Mouse (Mus musculus) hindbrain, embryonic 12.5 days (tissue): ENCODE data around the gene Gimap1. TPM values are rescaled to one million over a fixed set of nuclear protein-coding genes. Genes with fewer than 3 reads are reported as not detected.
A peak's percentile ranks its signal among the peaks of the same experiment; 100 is the strongest.

Experiments used
- ATAC-seq: fragments of 200-750 bp; cut with Nextera tagmentation; 2 replicates; pipeline ENCODE4 v1.8.0; 2017; ENCODE audit warnings: moderate TSS enrichment; ENCODE audit not compliant: low FRiP score
- H3K27ac ChIP-seq: fragments of 300-500 bp; sonication (generic); 2 replicates; pipeline ENCODE4 v1.5.1; 2016; ENCODE audit warnings: mild to moderate bottlenecking
- H3K27me3 ChIP-seq: fragments of 300-500 bp; sonication (generic); 2 replicates; pipeline ENCODE4 v1.6.1; 2016; ENCODE audit warnings: mild to moderate bottlenecking
- H3K36me3 ChIP-seq: fragments of 300-500 bp; sonication (generic); 2 replicates; pipeline ENCODE4 v1.6.1; 2016; ENCODE audit warnings: mild to moderate bottlenecking
- H3K4me1 ChIP-seq: fragments of 300-500 bp; sonication (generic); 2 replicates; pipeline ENCODE4 v1.6.1; 2016
- H3K4me2 ChIP-seq: fragments of 300-500 bp; sonication (generic); replicated peaks from 2 replicates; pipeline ENCODE4 v1.6.1; 2016; ENCODE audit warnings: mild to moderate bottlenecking
- H3K4me3 ChIP-seq: fragments of 300-500 bp; sonication (generic); 2 replicates; pipeline ENCODE4 v1.5.1; 2016; ENCODE audit warnings: mild to moderate bottlenecking
- H3K9ac ChIP-seq: fragments of 300-500 bp; sonication (generic); 2 replicates; pipeline ENCODE4 v1.6.1; 2016; ENCODE audit warnings: mild to moderate bottlenecking, moderate library complexity
- H3K9me3 ChIP-seq: fragments of 300-500 bp; sonication (generic); replicated peaks from 2 replicates; pipeline ENCODE4 v1.6.1; 2016; ENCODE audit warnings: mild to moderate bottlenecking
- WGBS: fragments of 180-500 bp; shearing (Covaris S2); methylation state at CpG from one replicate; pipeline ENCODE4 v1.1.7; 2016; 5-methylcytosine and 5-hydroxymethylcytosine counted together
- polyA plus RNA-seq: library from polyadenylated mRNA; unstranded; fragments of >200 nt; fragmentation: Nextera tagmentation; extraction: Ambion mirVana; gene quantifications from 2 replicates; pipeline ENCODE4 v1.2.1, GENCODE M21; 2016

The Gimap1 gene
- polyA plus RNA-seq, 1 experiment from 2014 or later: 6.7 TPM

- Histone ChIP-seq H3K4me1 (no peaks in the 10 kb centered on the region), H3K9me3 (no peaks in the 10 kb centered on the region), H3K36me3 (no peaks in the 10 kb centered on the region), H3K4me2 (no peak within 1 kb of the TSS), H3K27ac (no peak within 1 kb of the TSS), H3K4me3 (no peak within 1 kb of the TSS), H3K27me3 (no peaks in the 10 kb centered on the region), H3K9ac (no peak within 1 kb of the TSS)
- ATAC-seq: no peak
- WGBS: 56% methylated on average over 2 of the region's 2 CpGs
These were observed 20.4 kb upstream of the Gimap1 start, which contains the start of the genes Gm28053 and Gimap7 for GRCm38 (mm10) chr6:48718455-48718854. Gene Gm28053 (plus strand): TSS chr6:48718607. Gene Gimap7 (plus strand): TSS chr6:48718621.

- no peak overlapping the region for H3K27ac ChIP-seq
- ATAC-seq: no peak
- no peak overlapping the region for H3K4me3 ChIP-seq
- H3K9ac ChIP-seq: no peak overlapping the region
- 85% methylated on average over 4 of the region's 4 CpGs for WGBS
- H3K4me2 ChIP-seq: no peak overlapping the region
- no peaks in the 10 kb centered on the region for H3K36me3 ChIP-seq
- H3K27me3 ChIP-seq: no peaks in the 10 kb centered on the region
- H3K9me3 ChIP-seq: no peaks in the 10 kb centered on the region
- H3K4me1 ChIP-seq: 0 out of 2 replicates have a peak, but pooled peaks cover 2% of the 10 kb centered on the region
These were observed 18.5 kb upstream of the Gimap1 start for GRCm38 (mm10) chr6:48720326-48720725.

DNA sequence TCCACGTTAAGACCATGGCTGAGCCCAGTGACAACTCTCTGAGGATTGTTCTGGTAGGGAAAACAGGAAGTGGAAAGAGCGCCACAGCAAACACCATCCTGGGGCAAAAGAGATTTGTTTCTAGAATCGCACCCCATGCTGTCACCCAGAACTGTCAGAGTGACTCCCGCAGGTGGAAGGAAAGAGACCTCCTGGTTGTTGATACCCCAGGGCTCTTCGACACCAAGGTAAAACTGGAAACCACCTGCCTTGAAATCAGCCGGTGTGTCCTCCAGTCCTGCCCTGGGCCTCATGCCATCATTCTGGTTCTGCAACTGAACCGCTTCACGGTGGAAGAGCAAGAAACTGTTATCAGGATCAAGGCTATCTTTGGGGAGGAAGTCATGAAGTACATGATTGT lies 15.4 kb upstream of the Gimap1 start:
- no peak overlapping the region for H3K9ac ChIP-seq
- H3K4me1 ChIP-seq: 0 out of 2 replicates have a peak, but pooled peaks cover 8% of the 10 kb centered on the region
- no peak overlapping the region for H3K4me3 ChIP-seq
- no peak for ATAC-seq
- no peaks in the 10 kb centered on the region for H3K27me3 ChIP-seq
- no peaks in the 10 kb centered on the region for H3K9me3 ChIP-seq
- no peak overlapping the region for H3K4me2 ChIP-seq
- no peaks in the 10 kb centered on the region for H3K36me3 ChIP-seq
- no peak overlapping the region for H3K27ac ChIP-seq
- WGBS: 88% methylated on average over 8 of the region's 8 CpGs

- Histone ChIP-seq H3K9me3 (no peaks in the 10 kb centered on the region), H3K4me3 (no peak overlapping the region), H3K36me3 (no peaks in the 10 kb centered on the region), H3K9ac (no peak overlapping the region), H3K4me2 (no peak overlapping the region), H3K27me3 (no peaks in the 10 kb centered on the region), H3K27ac (no peak overlapping the region), H3K4me1 (0 out of 2 replicates have a peak, but pooled peaks cover 8% of the 10 kb centered on the region)
- ATAC-seq: no peak
- 0% methylated on average over 1 of the region's 1 CpGs for WGBS
These were observed 13.4 kb upstream of the Gimap1 start for GRCm38 (mm10) chr6:48725476-48725875.

GRCm38 (mm10) chr6:48727761-48728160 lies 11.1 kb upstream of the Gimap1 start:
- Histone ChIP-seq H3K36me3 (no peaks in the 10 kb centered on the region), H3K4me1 (0 out of 2 replicates have a peak, but pooled peaks cover 8% of the 10 kb centered on the region), H3K27me3 (no peaks in the 10 kb centered on the region), H3K9ac (no peak overlapping the region), H3K4me2 (no peak overlapping the region), H3K4me3 (no peak overlapping the region), H3K9me3 (no peaks in the 10 kb centered on the region), H3K27ac (no peak overlapping the region)
- no peak for ATAC-seq
- WGBS: 88% methylated on average over 5 of the region's 5 CpGs

DNA sequence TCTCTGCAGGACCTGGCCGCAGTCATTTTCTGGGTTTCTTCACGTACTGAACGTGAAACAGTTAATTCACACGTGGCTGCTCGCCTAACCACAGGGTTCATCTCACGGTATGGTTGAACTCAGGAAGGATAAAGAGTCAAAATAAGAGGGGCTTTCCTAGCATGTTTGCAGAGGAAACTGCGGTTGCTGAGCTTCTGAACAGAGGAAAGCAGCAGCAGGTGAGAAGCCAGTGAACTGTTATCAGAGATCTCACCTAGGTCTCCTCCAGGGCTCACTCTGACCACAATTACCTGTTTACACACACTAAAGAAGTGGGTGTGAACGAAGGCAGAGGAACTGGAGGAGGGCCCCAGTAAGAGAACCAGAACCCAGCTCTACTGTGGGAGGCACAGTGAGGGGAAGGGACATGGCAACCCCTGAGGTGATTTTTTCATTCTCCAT lies 6.0 kb upstream of the Gimap1 start:
- no peaks in the 10 kb centered on the region for H3K36me3 ChIP-seq
- no peak overlapping the region for H3K4me2 ChIP-seq
- no peaks in the 10 kb centered on the region for H3K4me1 ChIP-seq
- ATAC-seq: no peak
- H3K9me3 ChIP-seq: no peaks in the 10 kb centered on the region
- no peak overlapping the region for H3K27ac ChIP-seq
- no peak overlapping the region for H3K9ac ChIP-seq
- no peak overlapping the region for H3K4me3 ChIP-seq
- no peaks in the 10 kb centered on the region for H3K27me3 ChIP-seq
- 56% methylated on average over 8 of the region's 8 CpGs for WGBS

DNA sequence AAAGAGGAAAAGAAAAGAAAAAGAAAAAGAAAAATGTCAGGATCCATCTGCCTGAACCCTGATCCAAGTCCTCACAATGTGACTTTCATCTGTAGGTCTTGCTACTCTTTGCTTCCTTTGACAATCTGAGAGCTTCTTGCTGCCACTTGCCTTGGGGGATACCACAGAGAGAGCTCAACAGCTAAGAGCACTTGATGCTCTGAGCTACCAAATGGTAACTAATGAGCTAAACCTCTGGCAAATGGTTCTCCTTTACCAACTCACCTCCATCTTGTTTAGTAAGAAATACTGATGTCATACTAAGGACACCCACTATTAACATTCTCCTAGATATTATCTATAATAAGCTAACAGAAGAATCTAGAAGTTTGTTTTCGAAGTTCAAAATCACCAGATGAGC lies 5.2 kb upstream of the Gimap1 start:
- H3K27ac ChIP-seq: no peak overlapping the region
- H3K9me3 ChIP-seq: no peaks in the 10 kb centered on the region
- 87% methylated on average over 1 of the region's 1 CpGs for WGBS
- H3K9ac ChIP-seq: no peak overlapping the region
- no peak overlapping the region for H3K4me2 ChIP-seq
- no peaks in the 10 kb centered on the region for H3K36me3 ChIP-seq
- no peak overlapping the region for H3K4me3 ChIP-seq
- ATAC-seq: no peak
- no peaks in the 10 kb centered on the region for H3K4me1 ChIP-seq
- no peaks in the 10 kb centered on the region for H3K27me3 ChIP-seq

DNA sequence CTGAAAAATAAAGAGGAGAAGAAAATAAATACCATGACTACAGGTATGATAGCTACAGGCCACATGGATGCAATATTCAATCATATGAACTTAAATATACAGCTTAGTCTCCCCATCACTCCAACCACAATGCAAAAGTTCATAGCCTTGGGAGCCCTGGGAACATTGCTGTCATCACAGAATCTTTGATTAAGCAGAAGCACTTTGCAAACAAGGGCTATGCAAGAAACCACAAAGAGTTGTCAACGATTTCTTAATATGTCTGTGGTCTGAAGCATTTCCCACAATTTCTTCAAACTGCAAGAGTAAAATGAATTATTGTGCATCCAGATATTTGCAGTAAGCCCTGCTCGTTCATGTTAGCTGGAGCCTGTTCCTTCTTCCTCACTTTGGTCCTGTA lies 1.8 kb upstream of the Gimap1 start:
- Histone ChIP-seq H3K9me3 (no peaks in the 10 kb centered on the region), H3K9ac (no peak overlapping the region), H3K36me3 (no peaks in the 10 kb centered on the region), H3K27me3 (peaks cover 17% of the 10 kb centered on the region), H3K4me2 (no peak overlapping the region), H3K4me3 (no peak overlapping the region), H3K27ac (no peak overlapping the region), H3K4me1 (peaks cover 2% of the 10 kb centered on the region; the same call in 1 of the 2 replicates)
- ATAC-seq: no peak
- 88% methylated on average over 2 of the region's 2 CpGs for WGBS

GRCm38 (mm10) chr6:48737688-48738087 lies 1.2 kb upstream of the Gimap1 start:
- H3K4me3 ChIP-seq: no peak overlapping the region
- peaks cover 8% of the 10 kb centered on the region for H3K4me1 ChIP-seq
- H3K36me3 ChIP-seq: no peaks in the 10 kb centered on the region
- ATAC-seq: no peak
- 92% methylated on average over 5 of the region's 5 CpGs for whole genome bisulfite sequencing
- no peak overlapping the region for H3K27ac ChIP-seq
- no peak overlapping the region for H3K9ac ChIP-seq
- H3K27me3 ChIP-seq: peaks cover 23% of the 10 kb centered on the region
- no peaks in the 10 kb centered on the region for H3K9me3 ChIP-seq
- H3K4me2 ChIP-seq: no peak overlapping the region

DNA sequence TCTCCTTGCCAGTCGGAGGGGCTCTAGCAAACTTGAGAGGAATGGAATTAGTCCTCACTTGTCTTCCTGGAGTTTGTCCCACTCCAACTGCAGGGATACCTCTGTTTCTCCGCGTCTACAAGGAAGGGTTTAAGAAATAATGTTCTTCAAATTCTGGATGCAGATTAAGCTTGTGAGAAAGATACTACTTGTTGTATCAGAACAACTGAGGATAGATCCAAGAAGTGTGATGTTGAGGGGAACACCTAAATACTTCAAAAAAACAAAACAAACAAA lies 864 bp downstream of the Gimap1 start:
- H3K4me3 ChIP-seq: no peak overlapping the region
- ATAC-seq: no peak
- H3K36me3 ChIP-seq: no peaks in the 10 kb centered on the region
- WGBS: over 99% methylated on average over 3 of the region's 3 CpGs
- H3K9me3 ChIP-seq: no peaks in the 10 kb centered on the region
- no peak overlapping the region for H3K4me2 ChIP-seq
- peaks cover 13% of the 10 kb centered on the region for H3K4me1 ChIP-seq
- no peak overlapping the region for H3K9ac ChIP-seq
- peaks cover 38% of the 10 kb centered on the region for H3K27me3 ChIP-seq
- no peak overlapping the region for H3K27ac ChIP-seq

- Histone ChIP-seq H3K9ac (no peak overlapping the region), H3K4me2 (no peak overlapping the region), H3K36me3 (no peaks in the 10 kb centered on the region), H3K4me3 (no peak overlapping the region), H3K27me3 (peaks cover 40% of the 10 kb centered on the region), H3K4me1 (peaks cover 13% of the 10 kb centered on the region), H3K9me3 (no peaks in the 10 kb centered on the region), H3K27ac (no peak overlapping the region)
- ATAC-seq: no peak
- 74% methylated on average over 3 of the region's 3 CpGs for WGBS
These were observed 1.8 kb downstream of the Gimap1 start for GRCm38 (mm10) chr6:48740501-48741169.

- Histone ChIP-seq H3K27ac (no peak overlapping the region), H3K9me3 (no peaks in the 10 kb centered on the region), H3K4me2 (no peak overlapping the region), H3K9ac (no peak overlapping the region), H3K36me3 (no peaks in the 10 kb centered on the region), H3K4me3 (no peak overlapping the region), H3K4me1 (peaks cover 13% of the 10 kb centered on the region), H3K27me3 (peaks cover 41% of the 10 kb centered on the region)
- WGBS: 28% methylated on average over 3 of the region's 3 CpGs
- ATAC-seq: no peak
These were observed 2.4 kb downstream of the Gimap1 start for GRCm38 (mm10) chr6:48741273-48741672.

DNA sequence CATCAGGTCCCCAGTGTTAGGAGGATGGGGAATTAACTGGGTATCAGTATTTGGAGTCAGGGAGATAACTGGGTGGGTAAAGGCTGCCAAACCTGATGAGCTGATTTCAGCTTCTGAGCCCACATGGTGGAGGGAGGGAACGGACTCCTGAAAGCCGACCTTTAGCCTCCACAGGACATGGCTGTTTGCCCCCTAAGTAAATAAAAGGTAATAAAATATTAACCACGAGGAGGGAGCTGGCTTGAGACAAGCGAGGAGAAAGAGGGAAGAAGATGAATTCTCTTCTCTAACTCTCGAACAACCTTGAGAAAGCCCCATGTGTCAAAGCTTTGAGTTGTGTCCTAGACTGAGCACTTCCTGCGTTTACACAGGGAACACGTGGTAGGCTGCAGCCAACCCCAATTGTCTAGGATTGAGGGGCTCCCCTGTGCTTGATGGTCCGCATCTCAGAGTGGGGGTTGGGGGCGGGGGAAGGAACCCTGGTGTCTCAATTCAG lies 2.9 kb downstream of the Gimap1 start:
- Histone ChIP-seq H3K27me3 (peaks cover 41% of the 10 kb centered on the region), H3K4me3 (no peak overlapping the region), H3K4me2 (0 out of 2 replicates have a peak overlapping the region, but pooled peaks have one; percentile 77), H3K27ac (no peak overlapping the region), H3K9me3 (no peaks in the 10 kb centered on the region), H3K36me3 (no peaks in the 10 kb centered on the region), H3K9ac (no peak overlapping the region), H3K4me1 (peaks cover 13% of the 10 kb centered on the region)
- 32% methylated on average over 9 of the region's 9 CpGs for WGBS
- 0 out of 2 replicates have a peak, but pooled peaks have one; percentile 38 for ATAC-seq
